Mouse (Mus musculus) olfactory bulb, adult 2 months (tissue): Measurements from ENCODE around the gene Slc2a8. TPM values are rescaled to one million over a fixed set of nuclear protein-coding genes. Genes with fewer than 3 reads are reported as not detected.

Source experiments
- H3K27ac ChIP-seq: fragments of 200-500 bp; 2 replicates; pipeline ENCODE4 v1.5.1; 2012; ENCODE audit warnings: low read depth, low read length; ENCODE audit not compliant: insufficient read depth
- H3K4me1 ChIP-seq: fragments of 200-500 bp; 2 replicates; pipeline ENCODE4 v1.6.1; 2012; ENCODE audit warnings: low read length; ENCODE audit not compliant: control insufficient read depth, insufficient read depth
- H3K4me3 ChIP-seq: fragments of 200-500 bp; 2 replicates; pipeline ENCODE4 v1.5.1; 2012; ENCODE audit warnings: mild to moderate bottlenecking, low read depth, low read length, moderate library complexity; ENCODE audit not compliant: insufficient read depth
- CTCF ChIP-seq: fragments of 200-500 bp; IDR thresholded peaks from 2 replicates; pipeline ENCODE4 v1.5.1; 2012; ENCODE audit warnings: low read depth, mild to moderate bottlenecking, low read length, moderate library complexity; ENCODE audit not compliant: insufficient read depth
- POLR2A ChIP-seq: fragments of 200-500 bp; IDR thresholded peaks from 2 replicates; pipeline ENCODE4 v1.6.1; 2012; ENCODE audit warnings: mild to moderate bottlenecking, low read depth, low read length, moderate library complexity; ENCODE audit not compliant: insufficient read depth
- WGBS: fragments of 180-500 bp; shearing (Covaris S2); methylation state at CpG from one replicate; pipeline ENCODE4 v1.1.7; 2018; 5-methylcytosine and 5-hydroxymethylcytosine counted together
- polyA plus RNA-seq: library from polyadenylated mRNA; stranded (reverse); fragments of >200 nt; gene quantifications from 2 replicates; pipeline ENCODE4 v1.2.4, GENCODE M21; 2012; ENCODE audit warnings: low replicate concordance; ENCODE audit not compliant: missing spikeins, insufficient read depth, insufficient read length

The Slc2a8 gene
- polyA plus RNA-seq, 1 experiment = not detected

- no peak overlapping the region for H3K4me3 ChIP-seq
- TF ChIP-seq CTCF = no peak
- TF ChIP-seq POLR2A = no peak
- peaks cover 12% of the 10 kb centered on the region for H3K4me1 ChIP-seq
- no peak overlapping the region for H3K27ac ChIP-seq
- 50% methylated on average over 8 of the region's 8 CpGs for WGBS
These were observed 24.5 kb downstream of the Slc2a8 start for GRCm38 (mm10) chr2:32957344-32957743.

GRCm38 (mm10) chr2:32954581-32954980 is 27.3 kb downstream of the Slc2a8 start:
- Histone ChIP-seq H3K27ac (no peak overlapping the region), H3K4me1 (no peaks in the 10 kb centered on the region), H3K4me3 (no peak overlapping the region)
- WGBS = 94% methylated on average over 2 of the region's 2 CpGs
- TF ChIP-seq POLR2A = no peak
- no peak for TF ChIP-seq CTCF

GRCm38 (mm10) chr2:32947454-32947853 is 34.4 kb downstream of the Slc2a8 start:
- WGBS = 86% methylated on average over 11 of the region's 11 CpGs
- no peaks in the 10 kb centered on the region for H3K4me1 ChIP-seq
- TF ChIP-seq POLR2A (no peak), CTCF (no peak)
- H3K27ac ChIP-seq = no peak overlapping the region
- no peak overlapping the region for H3K4me3 ChIP-seq

GRCm38 (mm10) chr2:32940483-32940882 is 41.4 kb downstream of the Slc2a8 start:
- Histone ChIP-seq H3K27ac (no peak overlapping the region), H3K4me1 (no peaks in the 10 kb centered on the region), H3K4me3 (no peak overlapping the region)
- 99% methylated on average over 4 of the region's 4 CpGs for WGBS
- no peak for TF ChIP-seq POLR2A

- WGBS = 44% methylated on average over 5 of the region's 5 CpGs
These were observed 42.5 kb downstream of the Slc2a8 start for GRCm38 (mm10) chr2:32939418-32939817.

GRCm38 (mm10) chr2:32938741-32939140 is 43.1 kb downstream of the Slc2a8 start:
- WGBS = 96% methylated on average over 5 of the region's 5 CpGs
- Histone ChIP-seq H3K27ac (no peak overlapping the region), H3K4me3 (no peak overlapping the region), H3K4me1 (0 out of 2 replicates have a peak, but pooled peaks cover 1% of the 10 kb centered on the region)
- TF ChIP-seq CTCF (no peak), POLR2A (no peak)

More at GRCm38 (mm10) chr2:32939418-32939817, 42.5 kb downstream of the Slc2a8 start:
- Histone ChIP-seq H3K27ac (no peak overlapping the region), H3K4me3 (no peak overlapping the region), H3K4me1 (no peaks in the 10 kb centered on the region)
- no peak for TF ChIP-seq POLR2A
- TF ChIP-seq CTCF = no peak

GRCm38 (mm10) chr2:32931730-32932129 is 50.2 kb downstream of the Slc2a8 start:
- 33% methylated on average over 7 of the region's 7 CpGs for WGBS

GRCm38 (mm10) chr2:32928947-32929829 is 52.7 kb downstream of the Slc2a8 start:
- Histone ChIP-seq H3K4me1 (peaks cover 58% of the 10 kb centered on the region), H3K27ac (no peak overlapping the region), H3K4me3 (no peak overlapping the region)
- no peak for TF ChIP-seq CTCF
- TF ChIP-seq POLR2A = no peak
- 86% methylated on average over 19 of the region's 19 CpGs for WGBS

More at GRCm38 (mm10) chr2:32931730-32932129, 50.2 kb downstream of the Slc2a8 start:
- no peak overlapping the region for H3K4me3 ChIP-seq
- peak overlapping the region; percentile 78; the same call in 1 of the 2 replicates for H3K27ac ChIP-seq
- peaks cover 49% of the 10 kb centered on the region for H3K4me1 ChIP-seq
- TF ChIP-seq POLR2A (0 out of 2 replicates have a peak, but pooled peaks have one; percentile 44), CTCF (no peak)

- TF ChIP-seq CTCF = peak; percentile 74
- TF ChIP-seq POLR2A = no peak
- Histone ChIP-seq H3K27ac (no peak overlapping the region), H3K4me1 (peaks cover 57% of the 10 kb centered on the region), H3K4me3 (no peak overlapping the region)
- 33% methylated on average over 10 of the region's 10 CpGs for WGBS
These were observed 53.5 kb downstream of the Slc2a8 start for GRCm38 (mm10) chr2:32928235-32928946.
